Mouse (Mus musculus): ENCODE data around the gene Gata2. TPM values are rescaled to one million over a fixed set of nuclear protein-coding genes. Genes with fewer than 3 reads are reported as not detected.

The Gata2 gene
- total and polyA plus RNA-seq, 2 experiments from 2014 or later = 6.1 to 19.7 TPM

DNA sequence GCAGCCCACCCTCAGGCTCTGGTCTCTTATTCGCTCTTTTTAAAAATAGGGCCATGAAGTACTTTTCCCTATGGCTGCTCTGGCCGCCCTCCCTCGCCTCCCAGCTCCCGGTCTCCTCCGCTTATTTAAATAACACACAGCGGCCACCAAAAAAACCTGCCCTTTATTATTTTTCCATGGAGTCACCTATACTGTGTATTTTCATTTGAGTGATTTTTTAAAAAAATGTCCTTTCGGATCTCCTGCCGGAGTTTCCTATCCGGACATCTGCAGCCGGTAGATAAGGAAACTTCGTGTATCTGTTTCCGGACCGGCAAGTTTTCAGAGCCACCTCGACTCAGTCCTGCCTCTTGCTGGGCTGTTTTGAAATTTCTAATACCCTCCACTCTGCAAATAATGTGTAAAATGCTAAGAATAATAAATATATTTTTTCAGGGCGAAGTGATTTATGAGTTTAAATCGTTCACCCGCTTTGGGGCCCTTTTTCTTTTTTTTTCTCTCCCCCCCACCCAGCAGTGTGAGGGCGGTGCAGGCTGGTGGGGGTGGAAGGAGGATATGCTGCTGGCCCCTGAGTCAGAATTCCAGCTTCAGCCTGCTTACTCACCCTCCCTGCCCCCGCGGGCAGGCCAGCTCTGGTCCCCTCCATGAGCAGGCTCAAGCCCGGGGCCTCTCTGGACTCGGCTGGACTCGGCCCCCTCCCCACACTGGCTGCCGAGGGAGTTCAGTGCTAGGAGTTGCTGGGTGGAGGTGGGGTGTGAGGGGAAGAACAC is 9.4 kb downstream of the Gata2 start:
- Histone ChIP-seq H3K27me3 (ENCODE audit: insufficient read depth, low read length) (peaks cover 89% of the 10 kb centered on the region), H3K9me3 (ENCODE audit: low read length) (no peaks in the 10 kb centered on the region), H3K4me2 (ENCODE audit: low read depth, low read length) (0 out of 2 replicates have a peak overlapping the region, but pooled peaks have one; percentile 7), H3K36me3 (ENCODE audit: insufficient read depth, low read length) (no peaks in the 10 kb centered on the region), H3K27ac (no peak overlapping the region), H3K4me1 (ENCODE audit: insufficient read depth, low read length) (no peaks in the 10 kb centered on the region), H3K4me3 (ENCODE audit: low read length) (no peak overlapping the region), H3K9ac (replicated peaks; ENCODE audit: low read length) (no peak overlapping the region)
- DNase-seq (ENCODE audit: low spot score) (no peak), ATAC-seq (no peak)
- TF ChIP-seq CTCF (IDR thresholded peaks at IDR 0.05; ENCODE audit: low read depth) = no peak
- 2% methylated on average over 24 of the region's 24 CpGs for WGBS

GRCm38 (mm10) chr6:88203791-88204405 is 10.2 kb downstream of the Gata2 start:
- DNase-seq (ENCODE audit: low spot score) (no peak), ATAC-seq (no peak)
- no peak overlapping the region for H3K4me3 ChIP-seq (ENCODE audit: low read length)
- H3K27me3 ChIP-seq (ENCODE audit: insufficient read depth, low read length) = peaks cover 81% of the 10 kb centered on the region
- no peaks in the 10 kb centered on the region for H3K9me3 ChIP-seq (ENCODE audit: low read length)
- no peak overlapping the region for H3K27ac ChIP-seq
- TF ChIP-seq CTCF (IDR thresholded peaks at IDR 0.05; ENCODE audit: low read depth) = no peak
- H3K9ac ChIP-seq (replicated peaks; ENCODE audit: low read length) = no peak overlapping the region
- no peaks in the 10 kb centered on the region for H3K4me1 ChIP-seq (ENCODE audit: insufficient read depth, low read length)
- WGBS = 6% methylated on average over 10 of the region's 10 CpGs
- H3K4me2 ChIP-seq (ENCODE audit: low read depth, low read length) = no peak overlapping the region
- H3K36me3 ChIP-seq (ENCODE audit: insufficient read depth, low read length) = no peaks in the 10 kb centered on the region

DNA sequence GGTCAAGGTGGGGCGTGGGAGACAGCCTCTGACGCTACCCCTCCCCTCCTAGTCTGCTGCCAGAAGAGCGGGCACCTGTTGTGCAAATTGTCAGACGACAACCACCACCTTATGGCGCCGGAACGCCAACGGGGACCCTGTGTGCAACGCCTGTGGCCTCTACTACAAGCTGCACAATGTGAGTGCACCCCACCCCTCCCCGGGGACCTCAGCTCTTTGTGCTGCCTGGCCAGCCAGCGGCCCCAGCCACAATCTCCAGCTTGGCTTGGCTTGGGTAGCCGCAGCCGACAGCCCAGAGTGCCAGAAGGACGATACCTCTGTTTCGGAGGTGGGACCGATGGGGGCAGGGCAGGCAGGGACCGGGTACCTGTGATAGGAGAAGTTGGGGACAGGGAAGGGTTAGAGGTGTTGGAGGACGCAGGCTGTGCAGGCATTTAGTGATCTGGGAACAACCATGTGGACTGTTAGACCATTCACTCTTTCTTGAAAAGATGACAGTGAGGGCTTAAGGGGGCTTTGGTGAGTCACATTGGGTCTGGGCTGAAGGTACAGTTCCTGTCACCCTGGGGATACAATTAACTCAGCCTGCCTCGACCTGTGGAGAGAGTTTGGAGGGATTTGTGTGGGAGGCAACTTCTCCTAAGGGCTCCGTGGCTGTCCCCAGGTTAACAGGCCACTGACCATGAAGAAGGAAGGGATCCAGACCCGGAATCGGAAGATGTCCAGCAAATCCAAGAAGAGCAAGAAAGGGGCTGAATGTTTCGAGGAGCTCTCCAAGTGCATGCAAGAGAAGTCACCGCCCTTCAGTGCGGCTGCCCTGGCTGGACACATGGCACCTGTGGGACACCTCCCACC is 11.1 kb downstream of the Gata2 start:
- no peak for ATAC-seq
- no peak for DNase-seq (ENCODE audit: low spot score)
- no peaks in the 10 kb centered on the region for H3K4me1 ChIP-seq (ENCODE audit: insufficient read depth, low read length)
- H3K4me3 ChIP-seq (ENCODE audit: low read length) = no peak overlapping the region
- no peak for TF ChIP-seq CTCF (IDR thresholded peaks at IDR 0.05; ENCODE audit: low read depth)
- H3K36me3 ChIP-seq (ENCODE audit: insufficient read depth, low read length) = no peaks in the 10 kb centered on the region
- H3K9me3 ChIP-seq (ENCODE audit: low read length) = no peaks in the 10 kb centered on the region
- no peak overlapping the region for H3K27ac ChIP-seq
- WGBS = 10% methylated on average over 25 of the region's 25 CpGs
- H3K27me3 ChIP-seq (ENCODE audit: insufficient read depth, low read length) = peaks cover 72% of the 10 kb centered on the region
- no peak overlapping the region for H3K9ac ChIP-seq (replicated peaks; ENCODE audit: low read length)
- H3K4me2 ChIP-seq (ENCODE audit: low read depth, low read length) = no peak overlapping the region

DNA sequence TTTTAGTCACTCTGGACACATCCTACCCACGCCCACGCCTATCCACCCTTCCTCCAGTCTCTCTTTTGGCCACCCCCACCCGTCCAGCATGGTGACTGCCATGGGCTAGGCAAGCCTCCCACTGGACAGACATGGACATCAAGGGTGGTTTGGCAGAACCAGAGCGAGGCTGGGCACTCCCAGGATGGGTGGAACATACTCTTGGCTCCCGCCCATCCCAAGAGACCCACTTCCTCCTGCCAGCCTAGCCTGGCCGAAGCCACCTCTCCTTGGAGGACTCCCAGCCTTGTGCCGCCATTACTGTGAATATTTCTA is 11.7 kb downstream of the Gata2 start:
- no peak for TF ChIP-seq CTCF (IDR thresholded peaks at IDR 0.05; ENCODE audit: low read depth)
- Histone ChIP-seq H3K9ac (replicated peaks; ENCODE audit: low read length) (no peak overlapping the region), H3K4me2 (ENCODE audit: low read depth, low read length) (no peak overlapping the region), H3K36me3 (ENCODE audit: insufficient read depth, low read length) (no peaks in the 10 kb centered on the region), H3K4me3 (ENCODE audit: low read length) (no peak overlapping the region; the same call in 1 of the 2 replicates), H3K27me3 (ENCODE audit: insufficient read depth, low read length) (peaks cover 66% of the 10 kb centered on the region), H3K9me3 (ENCODE audit: low read length) (no peaks in the 10 kb centered on the region), H3K27ac (no peak overlapping the region), H3K4me1 (ENCODE audit: insufficient read depth, low read length) (no peaks in the 10 kb centered on the region)
- DNase-seq (ENCODE audit: low spot score) (no peak), ATAC-seq (no peak)
- 20% methylated on average over 7 of the region's 7 CpGs for WGBS

DNA sequence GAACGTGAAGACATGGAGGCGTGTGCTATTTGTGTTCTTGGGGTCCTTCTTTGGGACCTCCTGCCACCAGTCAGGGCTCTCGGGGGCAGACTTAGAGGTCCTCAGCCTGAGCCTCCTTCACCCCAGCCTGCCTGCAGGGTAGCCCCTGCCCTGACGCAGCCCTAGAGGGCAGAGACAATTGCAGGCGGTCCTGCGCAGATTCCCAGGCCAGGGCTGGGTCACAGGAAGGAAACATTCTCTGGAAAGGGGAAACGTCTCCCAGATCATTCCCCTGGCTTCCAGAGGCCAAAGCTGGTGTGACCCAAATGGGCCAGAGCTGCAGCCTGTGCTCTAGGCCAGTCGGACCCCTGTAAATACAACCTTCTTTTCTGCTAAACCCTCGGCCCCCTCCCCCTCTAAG is 12.2 kb downstream of the Gata2 start:
- DNase-seq (ENCODE audit: low spot score) = no peak
- Histone ChIP-seq H3K36me3 (ENCODE audit: insufficient read depth, low read length) (no peaks in the 10 kb centered on the region), H3K4me3 (ENCODE audit: low read length) (no peak overlapping the region)

DNA sequence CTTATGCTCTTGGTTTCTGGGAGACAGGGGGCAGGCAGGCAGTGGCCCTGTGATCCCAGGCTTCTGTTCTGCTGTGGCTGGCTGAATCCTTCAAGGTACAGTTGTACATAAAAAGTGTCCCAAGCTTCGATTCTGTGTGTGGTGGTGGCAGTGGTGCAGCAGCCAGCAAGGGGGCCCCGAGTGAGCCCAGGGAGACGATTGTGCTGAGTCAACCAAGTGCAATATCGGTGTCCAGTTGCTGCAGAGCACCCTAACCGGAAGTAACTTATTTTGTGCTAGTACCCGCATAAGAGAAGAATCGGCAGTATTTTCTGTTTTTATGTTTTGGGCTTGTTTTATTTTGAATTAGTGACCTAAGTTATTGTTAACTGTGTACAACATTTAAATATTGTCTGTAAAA is 12.9 kb downstream of the Gata2 start:
- WGBS = 54% methylated on average over 7 of the region's 7 CpGs
- ATAC-seq (no peak), DNase-seq (ENCODE audit: low spot score) (no peak)
- Histone ChIP-seq H3K27me3 (ENCODE audit: insufficient read depth, low read length) (peaks cover 55% of the 10 kb centered on the region), H3K9me3 (ENCODE audit: low read length) (no peaks in the 10 kb centered on the region), H3K4me2 (ENCODE audit: low read depth, low read length) (no peak overlapping the region), H3K36me3 (ENCODE audit: insufficient read depth, low read length) (no peaks in the 10 kb centered on the region), H3K4me1 (ENCODE audit: insufficient read depth, low read length) (no peaks in the 10 kb centered on the region), H3K9ac (replicated peaks; ENCODE audit: low read length) (no peak overlapping the region), H3K4me3 (ENCODE audit: low read length) (no peak overlapping the region), H3K27ac (no peak overlapping the region)
- TF ChIP-seq CTCF (IDR thresholded peaks at IDR 0.05; ENCODE audit: low read depth) = no peak

More for the DNA sequence above, 12.2 kb downstream of the Gata2 start:
- WGBS = 14% methylated on average over 9 of the region's 9 CpGs
- Histone ChIP-seq H3K4me2 (ENCODE audit: low read depth, low read length) (no peak overlapping the region), H3K9me3 (ENCODE audit: low read length) (no peaks in the 10 kb centered on the region), H3K9ac (replicated peaks; ENCODE audit: low read length) (no peak overlapping the region), H3K27ac (no peak overlapping the region), H3K27me3 (ENCODE audit: insufficient read depth, low read length) (peaks cover 62% of the 10 kb centered on the region), H3K4me1 (ENCODE audit: insufficient read depth, low read length) (no peaks in the 10 kb centered on the region)
- ATAC-seq = no peak
- no peak for TF ChIP-seq CTCF (IDR thresholded peaks at IDR 0.05; ENCODE audit: low read depth)

All from hindbrain, postnatal 0 days (tissue).